Mouse (Mus musculus) testis, postnatal 14 days (tissue): ENCODE data around the gene Rgs6.

Source experiments
- DNase-seq: peaks from one replicate; pipeline ENCODE4 v3.0.0; 2021; ENCODE audit warnings: low spot score

Rgs6 gene

GRCm38 (mm10) chr12:82762046-82762445 is 174.0 kb downstream of the Rgs6 start:
- no peak for DNase-seq

- DNase-seq: no peak
Measured at GRCm38 (mm10) chr12:82768726-82769125, 180.6 kb downstream of the Rgs6 start.

GRCm38 (mm10) chr12:82772215-82772614 is 184.1 kb downstream of the Rgs6 start:
- DNase-seq: no peak

GRCm38 (mm10) chr12:82774576-82774975 is 186.5 kb downstream of the Rgs6 start:
- no peak for DNase-seq

- DNase-seq: no peak
Measured at GRCm38 (mm10) chr12:82776686-82777085, 188.6 kb downstream of the Rgs6 start.

- no peak for DNase-seq
Measured at GRCm38 (mm10) chr12:82780936-82781335, 192.8 kb downstream of the Rgs6 start.

- DNase-seq: no peak
Measured at GRCm38 (mm10) chr12:82781414-82781813, 193.3 kb downstream of the Rgs6 start.

GRCm38 (mm10) chr12:82792122-82792521 is 204.0 kb downstream of the Rgs6 start:
- DNase-seq: no peak

- no peak for DNase-seq
Measured at GRCm38 (mm10) chr12:82799892-82800291, 211.8 kb downstream of the Rgs6 start.

GRCm38 (mm10) chr12:82801736-82802135 is 213.6 kb downstream of the Rgs6 start:
- no peak for DNase-seq

- no peak for DNase-seq
Measured at GRCm38 (mm10) chr12:82802711-82803110, 214.6 kb downstream of the Rgs6 start.

GRCm38 (mm10) chr12:82805167-82805566 is 217.1 kb downstream of the Rgs6 start:
- no peak for DNase-seq

- no peak for DNase-seq
Measured at GRCm38 (mm10) chr12:82810631-82811030, 222.5 kb downstream of the Rgs6 start.

GRCm38 (mm10) chr12:82815982-82816381 is 227.9 kb downstream of the Rgs6 start:
- no peak for DNase-seq

GRCm38 (mm10) chr12:82819328-82819727 is 231.2 kb downstream of the Rgs6 start:
- no peak for DNase-seq

- no peak for DNase-seq
Measured at GRCm38 (mm10) chr12:82819991-82820390, 231.9 kb downstream of the Rgs6 start.

GRCm38 (mm10) chr12:82822821-82823620 is 234.9 kb downstream of the Rgs6 start:
- DNase-seq: no peak

- no peak for DNase-seq
Measured at GRCm38 (mm10) chr12:82830333-82830732, 242.2 kb downstream of the Rgs6 start.

GRCm38 (mm10) chr12:82838544-82838943 is 250.5 kb downstream of the Rgs6 start:
- DNase-seq: no peak

- no peak for DNase-seq
Measured at GRCm38 (mm10) chr12:82841566-82841965, 253.5 kb downstream of the Rgs6 start.

- no peak for DNase-seq
Measured at GRCm38 (mm10) chr12:82848304-82848872, 260.3 kb downstream of the Rgs6 start.

- no peak for DNase-seq
Measured at GRCm38 (mm10) chr12:82854902-82855301, 266.8 kb downstream of the Rgs6 start.

GRCm38 (mm10) chr12:82855333-82856107 is 267.4 kb downstream of the Rgs6 start:
- DNase-seq: no peak
